ENCODE assay signal across 22 mouse cellular contexts in genomic region chr15:63497207-63497606, GRCm38 (mm10).
"Had no signal": no experiment of that assay in that cellular context is flagged by ENCODE, and none has a peak within 500 bp of the region (broad histone marks: within the 10 kb centered on the region; RNA-seq: fewer than 3 reads in every experiment).

No protein-coding gene starts in this region.

- H3K36me3 ChIP-seq: intestine, embryonic 15.5 days; limb, embryonic 10.5 days; limb, embryonic 13.5 days; liver, embryonic 13.5 days; lung, embryonic 15.5 days; midbrain, embryonic 12.5 days; midbrain, embryonic 15.5 days; neural tube, embryonic 13.5 days had no signal

- ATAC-seq: intestine, embryonic 15.5 days; liver, postnatal 0 days; midbrain, embryonic 15.5 days had no signal

- H3K27ac ChIP-seq: intestine, embryonic 15.5 days; layer of hippocampus, adult 2 months; limb, embryonic 10.5 days; limb, embryonic 13.5 days; liver, embryonic 13.5 days; lung, embryonic 15.5 days; midbrain, embryonic 12.5 days; midbrain, embryonic 15.5 days; neural tube, embryonic 13.5 days; stomach, postnatal 0 days had no signal

- H3K27me3 ChIP-seq: intestine, embryonic 15.5 days; limb, embryonic 13.5 days; liver, embryonic 13.5 days; lung, embryonic 15.5 days; midbrain, embryonic 12.5 days; midbrain, embryonic 15.5 days; neural tube, embryonic 13.5 days had no signal

- H3K4me3 ChIP-seq: intestine, embryonic 15.5 days; layer of hippocampus, adult 2 months; limb, embryonic 10.5 days; limb, embryonic 13.5 days; liver, embryonic 13.5 days; lung, embryonic 15.5 days; midbrain, embryonic 12.5 days; midbrain, embryonic 15.5 days; myocyte; neural tube, embryonic 13.5 days had no signal

- H3K4me2 ChIP-seq: intestine, embryonic 15.5 days; limb, embryonic 13.5 days; liver, embryonic 13.5 days; lung, embryonic 15.5 days; midbrain, embryonic 12.5 days; midbrain, embryonic 15.5 days; neural tube, embryonic 13.5 days had no signal

- H3K4me1 ChIP-seq: intestine, embryonic 15.5 days; limb, embryonic 10.5 days; limb, embryonic 13.5 days; lung, embryonic 15.5 days; midbrain, embryonic 12.5 days; midbrain, embryonic 15.5 days; neural tube, embryonic 13.5 days had no signal

- H3K9ac ChIP-seq: intestine, embryonic 15.5 days; limb, embryonic 13.5 days; liver, embryonic 13.5 days; liver, postnatal 0 days; lung, embryonic 15.5 days; midbrain, embryonic 12.5 days; midbrain, embryonic 15.5 days; neural tube, embryonic 13.5 days had no signal

- DNase-seq: kidney, adult 11 months; kidney, adult 8-10 months; kidney, postnatal 14 days; kidney, postnatal 4 days; layer of hippocampus, adult 9-11 months; liver; liver, embryonic 13.5 days; liver, postnatal 0 days; retina, postnatal 1 day; thymus, adult 2 months; thymus, postnatal 14 days; thymus, postnatal 4 days had no signal

- H3K9me3 ChIP-seq: intestine, embryonic 15.5 days; limb, embryonic 10.5 days; limb, embryonic 13.5 days; liver, embryonic 13.5 days; lung, embryonic 15.5 days; midbrain, embryonic 12.5 days; midbrain, embryonic 15.5 days; neural tube, embryonic 13.5 days had no signal
